Mouse (Mus musculus) thymus, postnatal 36 days (tissue): ENCODE measurements around the gene Eef1g.
A peak's percentile ranks its signal among the peaks of the same experiment; 100 is the strongest.
"Not testable (repeated sequence)": the region's sequence is repeated elsewhere in the genome, so short reads cannot be mapped to it uniquely, and the experiment has no call there.

Experiments
- DNase-seq, 2 experiments: peaks; one replicate each; pipeline ENCODE4 v3.0.0; 2022; ENCODE audit warnings: mixed read lengths in 2 of 2

Eef1g gene

DNA sequence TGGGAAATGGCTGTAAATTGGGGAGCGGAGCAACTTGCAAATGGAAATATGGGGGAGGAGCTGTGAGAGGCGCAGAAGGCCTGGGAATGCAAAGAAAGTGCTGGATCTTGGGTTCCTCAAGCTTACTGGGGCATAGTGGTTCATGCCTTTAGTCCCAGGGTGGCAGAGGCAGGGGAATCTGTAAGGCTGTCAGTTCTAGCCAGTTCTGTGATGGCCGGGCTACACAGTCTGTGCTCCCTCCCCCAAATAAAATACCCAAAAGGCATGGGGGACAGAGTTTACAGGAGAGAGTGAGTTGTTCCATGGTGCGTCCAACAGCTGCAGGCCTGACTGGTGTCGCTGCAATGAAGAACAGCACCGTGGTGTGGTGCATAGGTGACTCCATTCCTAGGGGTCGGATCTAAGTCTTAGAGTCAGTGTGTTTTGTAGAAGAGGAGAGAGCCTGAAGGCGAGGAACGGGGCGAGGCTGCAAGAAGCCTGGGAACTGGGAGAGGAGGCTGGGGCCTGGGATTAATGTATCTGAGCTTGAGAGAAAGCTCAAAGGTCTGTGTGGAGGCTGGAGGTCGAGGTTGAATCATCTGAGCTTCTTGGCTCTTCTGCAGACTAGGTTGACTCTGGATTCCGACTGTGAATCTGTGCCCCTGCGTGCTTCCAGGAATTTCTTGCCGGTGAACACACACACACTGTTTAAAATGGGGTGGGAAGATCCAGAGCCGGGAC, 21.7 kb downstream of the Eef1g start:
- no peak for DNase-seq

- peak; percentile 29 to 36 for DNase-seq
Measured at GRCm38 (mm10) chr19:8989066-8989566, 22.3 kb downstream of the Eef1g start, which contains the start of gene Ahnak. Ahnak (plus strand) TSS chr19:8989284.

DNA sequence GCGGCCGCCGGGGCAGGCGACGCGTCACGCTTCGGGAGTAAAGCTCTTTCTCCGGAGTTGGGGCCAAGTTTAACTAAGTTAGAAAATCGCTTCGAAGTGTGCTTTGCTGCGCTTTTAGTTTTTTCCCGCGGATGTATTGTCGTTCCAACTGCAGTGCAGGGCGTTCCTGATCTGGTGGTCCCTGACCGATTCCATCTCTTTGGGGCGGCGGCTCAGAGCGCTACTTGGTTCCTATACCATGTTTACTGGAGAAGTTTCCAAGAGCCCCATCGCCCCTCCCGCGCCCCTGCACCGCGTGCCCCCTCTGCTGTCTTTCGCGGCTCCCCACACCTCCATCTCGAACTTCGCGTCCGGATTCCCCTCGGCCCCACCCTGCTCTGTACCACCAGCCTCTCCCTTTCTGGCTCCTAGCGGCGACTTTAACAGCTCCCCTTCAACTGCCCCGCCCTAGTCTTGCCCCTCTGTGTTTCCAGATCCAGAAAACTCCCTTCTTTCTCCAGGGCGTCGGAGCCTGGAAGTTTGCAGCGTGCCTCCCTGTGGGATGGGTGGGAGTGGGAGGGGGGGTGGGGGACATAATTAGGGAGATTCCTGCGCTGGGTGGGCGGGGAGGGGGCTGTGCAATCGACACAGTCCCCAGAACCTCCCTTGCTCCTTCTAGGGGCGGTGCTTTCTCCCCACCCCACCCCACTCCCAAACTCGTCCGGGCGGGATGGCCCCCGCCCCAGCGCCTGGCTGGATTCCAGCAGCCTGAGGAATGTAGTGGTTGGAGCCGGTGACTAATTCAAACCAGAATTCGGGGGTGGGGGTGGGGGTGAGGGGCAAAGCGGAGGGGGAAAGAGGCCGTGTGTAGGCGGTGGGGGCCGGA, 23.0 kb downstream of the Eef1g start:
- peak; percentile 44 to 55 for DNase-seq

GRCm38 (mm10) chr19:8990432-8991102, 23.7 kb downstream of the Eef1g start:
- peak in 1 of 2 experiments; percentile 20 for DNase-seq

GRCm38 (mm10) chr19:8991245-8991870, 24.5 kb downstream of the Eef1g start:
- DNase-seq, result no peak

DNA sequence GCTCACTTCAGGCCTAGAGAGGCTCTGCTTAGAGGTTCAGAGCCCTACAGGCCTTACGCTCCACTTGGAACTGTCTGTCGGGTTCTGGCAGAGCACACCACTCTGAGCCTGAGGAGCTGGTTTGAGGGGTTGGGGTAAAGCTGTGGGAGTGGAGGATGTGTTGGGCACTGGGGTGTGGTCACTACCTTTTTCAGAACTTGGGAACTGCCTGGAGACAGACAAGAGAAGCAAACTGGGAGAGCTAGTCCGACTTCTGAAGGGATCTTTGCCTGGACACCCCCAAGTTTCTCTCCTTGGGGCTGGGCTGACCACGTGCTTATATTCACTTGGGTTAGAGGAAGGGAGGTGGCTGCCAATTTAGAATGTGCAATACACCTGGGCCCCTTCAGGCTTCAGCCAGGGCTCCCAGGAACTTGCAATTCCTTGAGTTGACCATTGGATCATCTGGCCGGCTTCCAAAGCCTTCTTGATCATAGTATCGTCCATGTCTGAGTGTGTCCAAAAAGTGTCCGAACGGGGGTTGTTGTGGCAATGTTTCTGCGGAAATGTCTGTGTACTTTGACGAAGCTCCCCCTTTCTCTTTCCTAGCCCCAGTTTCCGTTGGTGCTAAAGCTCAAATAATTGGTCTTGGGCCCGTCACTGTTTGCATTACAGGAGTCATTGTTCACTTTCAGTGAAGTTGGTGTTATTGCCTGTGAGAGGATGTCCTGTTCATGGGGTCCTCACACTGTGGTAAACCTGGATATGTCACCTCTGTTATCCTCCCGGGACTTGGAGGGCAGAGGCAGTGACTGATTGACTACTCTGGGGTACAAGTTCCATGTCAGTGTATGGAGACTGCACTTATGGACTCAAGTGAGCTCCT, 25.3 kb downstream of the Eef1g start:
- no peak for DNase-seq

GRCm38 (mm10) chr19:8992769-8993624, 26.2 kb downstream of the Eef1g start:
- DNase-seq, result peak; percentile 82 to 83

GRCm38 (mm10) chr19:8993625-8993912, 26.7 kb downstream of the Eef1g start:
- no peak for DNase-seq

DNA sequence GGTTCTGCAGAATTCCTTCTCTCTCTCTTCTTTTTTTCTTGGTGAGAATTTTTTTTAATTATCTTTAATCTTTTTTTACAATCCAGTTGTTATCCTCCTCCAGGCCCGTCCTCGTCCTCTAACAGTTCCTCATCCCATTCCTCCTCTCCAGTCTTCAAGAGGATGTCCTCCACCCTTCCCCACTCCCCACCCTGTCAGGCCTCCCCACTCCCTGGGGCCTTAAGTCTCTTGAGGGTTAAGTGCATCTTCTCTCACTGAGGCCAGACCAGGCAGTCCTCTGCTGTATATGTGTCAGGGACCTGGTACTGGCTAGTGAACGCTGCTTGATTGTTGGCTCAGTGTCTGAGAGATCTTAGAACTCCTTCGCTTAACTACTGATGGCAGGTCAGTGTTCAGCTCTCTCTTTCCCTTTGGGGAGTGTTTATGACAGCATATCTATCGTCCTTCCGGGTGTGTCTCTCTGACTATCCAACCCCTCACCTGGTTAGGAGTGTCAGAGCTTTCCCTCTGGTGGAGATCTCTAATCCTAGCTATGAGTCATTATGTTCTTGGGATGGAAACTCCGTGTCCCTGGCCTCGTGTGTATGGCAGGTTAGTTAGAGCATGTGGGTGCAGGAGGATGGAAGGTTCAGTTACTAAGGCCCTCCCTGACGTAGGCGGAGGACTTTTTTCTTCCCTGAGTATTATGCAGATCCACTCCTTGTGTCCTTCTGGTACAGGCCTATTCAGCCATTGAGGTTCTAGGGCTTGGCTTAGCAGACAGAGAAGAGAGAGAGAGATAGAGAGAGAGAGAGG, 28.2 kb downstream of the Eef1g start:
- DNase-seq, result no peak

DNA sequence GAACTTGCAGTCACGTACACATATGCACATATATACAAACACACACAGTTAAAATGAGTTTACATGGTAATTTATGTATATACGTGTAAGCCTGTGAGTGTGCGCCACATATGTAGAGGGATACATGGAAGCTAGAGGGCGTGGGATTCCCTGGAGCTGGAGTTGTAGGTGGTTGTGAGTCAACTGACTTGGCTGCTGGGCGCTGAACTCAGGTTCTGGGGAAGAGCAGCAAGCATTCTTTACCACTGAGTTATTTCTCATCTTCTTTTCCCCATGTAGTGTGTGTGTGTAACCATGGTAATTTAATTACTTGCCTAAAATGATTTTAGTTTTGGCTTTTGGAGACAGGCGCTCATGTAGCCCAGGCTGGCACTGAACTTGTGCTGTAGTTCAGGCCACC, 29.8 kb downstream of the Eef1g start:
- no peak for DNase-seq

DNA sequence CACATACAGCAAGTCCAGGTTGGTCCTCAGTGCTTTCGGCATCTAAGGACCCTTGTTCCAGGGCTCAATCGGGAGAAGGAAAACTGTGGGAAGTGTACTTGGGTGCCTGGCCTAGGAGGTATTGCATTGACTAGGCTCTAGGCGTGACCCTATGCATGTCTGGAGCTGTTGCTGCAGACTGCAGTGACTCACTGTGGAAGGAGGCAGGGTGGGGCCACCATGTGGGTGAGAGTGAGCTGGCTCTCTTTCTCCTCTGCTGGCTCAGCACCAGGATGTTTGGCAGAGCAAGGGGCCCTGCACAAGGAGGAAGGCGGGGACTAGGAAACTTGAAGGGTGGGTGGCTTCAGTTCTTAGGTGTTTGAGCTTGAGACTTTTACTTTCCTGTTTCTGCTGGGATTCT, 30.7 kb downstream of the Eef1g start:
- DNase-seq, result peak; percentile 62 to 79

GRCm38 (mm10) chr19:8998546-8998945, 31.7 kb downstream of the Eef1g start:
- no peak for DNase-seq

DNA sequence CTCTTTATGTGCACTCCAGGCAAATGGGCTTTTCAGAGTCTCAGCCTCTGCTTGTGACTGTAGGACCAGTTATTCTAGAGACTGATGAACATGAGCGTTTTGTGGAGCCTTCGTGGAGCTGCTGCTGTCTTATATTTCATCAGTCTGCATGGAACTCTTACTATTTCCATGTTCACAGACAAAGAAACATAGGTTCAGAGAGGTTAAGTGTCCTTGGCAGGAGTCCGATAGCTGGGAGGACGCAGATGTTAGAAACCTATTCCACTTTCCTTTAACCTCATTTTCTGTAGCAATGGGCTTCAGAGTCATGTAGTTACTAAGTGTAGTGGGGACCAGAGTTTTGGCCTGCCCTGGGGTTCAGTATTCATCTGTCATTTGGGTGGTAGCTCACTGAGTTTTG, 32.4 kb downstream of the Eef1g start:
- no peak for DNase-seq

DNA sequence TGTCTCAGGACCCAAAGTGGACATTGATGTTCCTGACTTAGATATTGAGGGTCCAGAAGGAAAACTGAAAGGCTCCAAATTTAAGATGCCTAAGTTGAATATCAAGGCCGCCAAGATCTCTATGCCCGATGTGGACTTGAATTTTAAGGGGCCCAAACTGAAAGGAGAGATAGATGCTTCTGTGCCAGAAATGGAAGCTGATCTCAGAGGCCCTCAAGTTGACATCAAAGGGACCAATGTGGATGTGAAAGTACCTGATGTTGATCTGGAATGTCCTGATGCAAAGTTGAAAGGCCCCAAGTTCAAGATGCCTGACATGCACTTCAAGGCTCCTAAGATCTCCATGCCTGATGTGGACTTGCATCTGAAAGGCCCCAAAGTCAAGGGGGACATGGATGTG, 40.1 kb downstream of the Eef1g start:
- not testable (repeated sequence) for DNase-seq

GRCm38 (mm10) chr19:9019298-9019697, 52.5 kb downstream of the Eef1g start:
- DNase-seq, result no peak

DNA sequence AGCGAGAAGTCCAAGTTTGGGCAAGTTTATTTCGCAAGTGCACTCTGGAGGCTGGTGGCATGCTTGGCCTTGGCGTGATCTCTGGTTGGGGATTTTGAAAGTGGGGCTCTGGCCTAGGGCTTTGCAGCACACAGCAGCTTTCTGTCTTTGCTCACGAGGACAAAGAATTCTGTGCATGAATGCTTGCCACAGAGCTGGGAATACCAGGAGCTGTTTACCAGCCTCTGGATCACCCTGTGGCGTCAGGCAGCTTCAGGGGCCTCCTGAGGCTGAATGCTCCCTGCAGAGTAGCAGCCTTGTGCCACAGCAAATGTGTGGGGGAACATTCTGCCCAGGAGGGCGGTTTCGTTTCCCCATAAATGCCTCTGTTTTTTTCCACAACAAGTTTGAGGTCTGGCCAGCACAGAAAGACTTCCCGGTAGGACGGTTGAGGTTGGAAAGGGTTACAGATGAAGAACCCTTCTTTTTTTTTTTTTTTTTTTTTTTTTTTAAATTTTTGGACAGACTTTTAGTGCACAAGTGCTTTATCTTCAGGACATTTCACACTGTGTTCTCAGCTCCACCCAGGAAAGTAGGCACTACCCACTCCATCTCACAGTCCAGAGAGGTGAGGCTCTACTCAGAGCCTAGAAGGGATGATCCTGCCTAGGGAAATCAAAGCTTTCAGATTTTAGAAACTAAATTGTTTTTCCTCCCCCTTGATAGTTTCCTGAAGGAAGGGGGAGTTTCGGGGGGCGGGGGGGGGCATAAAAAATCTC, 56.4 kb downstream of the Eef1g start:
- no peak for DNase-seq

DNA sequence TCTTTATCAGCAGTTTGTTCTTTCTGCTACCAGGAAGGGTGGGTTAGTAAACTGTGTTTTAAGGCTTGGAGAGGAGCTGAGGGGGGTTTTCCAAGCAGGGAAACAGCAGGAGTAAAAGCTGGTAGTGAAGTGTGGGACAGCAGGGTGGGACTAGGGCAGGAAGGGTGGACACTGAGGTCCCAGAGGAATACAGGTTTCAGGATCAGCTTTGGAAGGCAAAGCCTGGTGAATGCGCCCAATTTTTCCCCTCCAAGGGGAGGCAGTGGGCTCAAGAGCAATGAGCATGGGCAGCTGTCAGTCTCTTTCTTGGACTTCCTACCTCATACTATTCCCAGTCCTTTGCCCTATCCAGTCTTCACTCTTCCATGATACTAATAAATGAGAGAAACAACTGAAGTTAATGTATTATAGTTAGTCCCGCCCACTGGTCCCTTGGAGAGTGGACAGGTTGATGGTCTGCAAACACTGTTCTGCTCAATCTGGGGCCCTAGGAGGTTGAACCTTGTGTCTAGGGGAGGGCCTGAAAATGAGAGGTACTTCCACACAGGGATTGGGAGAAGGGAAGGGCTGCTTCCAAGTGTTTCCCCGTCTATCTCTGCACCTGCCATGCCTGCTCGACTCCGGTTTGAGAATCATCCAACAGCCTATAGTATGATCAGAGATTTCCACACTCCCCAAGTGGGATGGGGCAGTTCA, 58.9 kb downstream of the Eef1g start:
- no peak for DNase-seq

- no peak for DNase-seq
Measured at GRCm38 (mm10) chr19:9026634-9027033, 59.8 kb downstream of the Eef1g start.

GRCm38 (mm10) chr19:9027795-9028194, 61.0 kb downstream of the Eef1g start:
- no peak for DNase-seq
